Mouse (Mus musculus) heart, postnatal 36 days (tissue): Measurements from ENCODE around the gene Camta1. TPM values are rescaled to one million over a fixed set of nuclear protein-coding genes. Genes with fewer than 3 reads are reported as not detected.

Experiments
- DNase-seq, 2 experiments: peaks; one replicate each; pipeline ENCODE4 v3.0.0; 2021 to 2022
- intact Hi-C: fragments of 180-260 bp; cut with DNase I; formaldehyde crosslinking; loops from one replicate; pipeline ENCODE4 v1.15.1; 2025
- total RNA-seq, 2 experiments: library from RNA; stranded (reverse); gene quantifications; 2 replicates each; pipeline ENCODE4 v1.2.3; 2021

The Camta1 gene
- total RNA-seq, 2 experiments from 2014 or later, result 217 to 218 TPM

DNA sequence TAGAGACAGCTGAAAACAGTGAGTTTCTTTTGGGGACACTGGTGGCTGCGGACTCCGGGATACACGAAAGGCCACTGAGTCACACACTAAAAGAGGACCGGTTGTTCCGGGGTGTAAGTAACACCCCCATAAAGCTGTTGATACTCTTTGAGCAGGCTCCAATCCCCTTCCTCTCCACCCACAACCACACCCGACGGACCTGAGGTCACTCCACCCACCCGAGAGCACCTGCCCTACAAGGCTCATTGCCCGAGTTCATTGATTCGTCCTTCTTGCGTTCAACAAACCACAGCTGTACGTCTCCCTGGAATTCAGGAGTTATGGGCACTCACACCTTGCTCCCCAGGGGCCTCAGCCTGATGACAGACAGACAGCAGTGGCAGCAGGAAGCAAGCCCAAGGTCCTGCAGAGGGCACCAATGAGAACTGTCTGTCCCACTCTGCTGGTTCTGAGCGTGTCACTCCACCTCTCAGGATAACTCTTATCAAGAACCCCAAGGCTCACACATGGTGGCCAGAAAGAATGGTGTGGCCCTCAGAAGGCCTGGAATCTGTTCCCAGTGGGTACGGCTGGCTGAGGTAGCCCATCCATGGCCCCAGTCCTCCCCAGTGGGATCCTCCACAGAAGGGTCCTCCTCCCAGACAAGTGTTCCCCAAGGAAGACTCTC lies 158.5 kb downstream of the Camta1 start:
- intact Hi-C loops, result no loop called here
- no peak for DNase-seq

DNA sequence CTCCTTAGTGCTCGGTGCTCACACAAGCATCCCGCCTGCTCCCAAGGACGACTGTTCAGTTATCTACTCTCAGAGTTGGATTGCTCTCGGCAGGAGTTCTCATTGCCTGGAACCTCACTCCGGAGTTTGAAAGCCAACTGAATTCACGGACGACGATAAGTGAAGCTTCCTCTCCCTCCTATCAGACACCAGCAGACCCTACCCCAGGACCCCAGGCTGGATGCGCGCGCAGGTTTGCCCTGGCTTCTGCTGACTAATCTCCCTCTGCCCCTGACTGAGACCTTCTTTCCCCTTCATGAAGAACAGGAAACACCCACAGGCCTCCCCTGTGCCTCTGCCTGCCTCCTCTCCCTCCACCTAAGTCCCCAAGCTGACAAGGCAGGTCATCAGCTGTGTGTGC lies 159.2 kb downstream of the Camta1 start:
- intact Hi-C loops, result no loop called here
- no peak for DNase-seq

DNA sequence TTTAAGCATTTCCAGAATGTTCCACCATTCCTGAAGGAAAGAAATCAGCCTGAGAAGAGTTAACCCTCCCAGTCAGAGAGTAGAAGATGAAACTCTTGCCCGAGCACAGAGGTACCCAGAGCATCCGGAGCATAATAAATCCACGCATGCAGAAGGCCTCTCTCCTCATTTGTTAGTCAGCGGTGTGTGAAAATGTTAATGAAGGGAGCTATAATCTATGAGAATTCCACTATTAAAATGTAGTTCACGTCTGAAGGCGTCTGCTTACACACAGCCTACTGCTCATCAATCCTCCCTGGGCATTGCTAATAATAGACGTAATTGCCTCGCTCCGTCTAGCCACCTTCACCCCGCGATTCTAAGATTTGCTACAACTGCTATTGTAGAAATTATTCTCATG lies 165.7 kb downstream of the Camta1 start:
- intact Hi-C loops, result no loop called here

DNA sequence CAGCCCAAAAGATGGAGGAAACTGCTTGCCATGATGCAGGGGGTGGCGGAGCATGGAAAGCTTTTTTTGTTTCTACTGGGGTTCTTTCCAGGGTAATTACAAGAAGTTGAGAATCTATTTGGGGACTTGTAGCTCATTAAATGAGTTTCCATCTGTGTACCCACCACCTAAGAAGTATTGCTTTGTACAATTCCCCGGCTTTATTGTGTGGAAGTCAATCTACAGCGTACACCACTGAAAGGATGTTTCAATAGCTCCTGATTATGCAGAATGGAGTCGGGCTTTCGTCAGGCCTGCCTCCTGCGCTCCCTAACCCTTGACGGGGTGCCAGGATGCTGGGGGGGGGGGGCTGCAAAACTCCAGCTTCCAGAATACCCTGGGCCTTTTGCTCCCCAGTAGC lies 167.1 kb downstream of the Camta1 start:
- intact Hi-C loops, result no loop called here
- DNase-seq, result no peak

More for the DNA sequence above, 165.7 kb downstream of the Camta1 start:
- no peak for DNase-seq

DNA sequence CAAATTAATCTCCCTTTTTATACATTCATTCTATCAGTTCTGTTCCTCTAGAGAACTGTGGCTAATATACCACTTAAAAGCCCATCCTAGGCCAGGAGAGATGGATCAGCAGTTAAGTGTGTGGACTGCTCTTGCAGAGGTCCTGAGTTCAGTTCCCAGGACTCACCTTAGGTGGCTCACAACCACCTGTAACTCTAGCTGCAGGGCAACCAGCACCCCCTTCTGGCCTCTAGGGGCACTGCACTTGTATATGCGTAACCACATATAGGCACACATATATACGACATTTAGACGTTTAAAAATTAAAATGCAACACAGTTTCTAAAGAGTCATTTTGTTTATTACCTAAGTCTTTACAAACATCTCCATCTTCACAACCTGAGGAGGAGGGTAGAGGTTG lies 167.6 kb downstream of the Camta1 start:
- intact Hi-C loops, result no loop called here
- no peak for DNase-seq

DNA sequence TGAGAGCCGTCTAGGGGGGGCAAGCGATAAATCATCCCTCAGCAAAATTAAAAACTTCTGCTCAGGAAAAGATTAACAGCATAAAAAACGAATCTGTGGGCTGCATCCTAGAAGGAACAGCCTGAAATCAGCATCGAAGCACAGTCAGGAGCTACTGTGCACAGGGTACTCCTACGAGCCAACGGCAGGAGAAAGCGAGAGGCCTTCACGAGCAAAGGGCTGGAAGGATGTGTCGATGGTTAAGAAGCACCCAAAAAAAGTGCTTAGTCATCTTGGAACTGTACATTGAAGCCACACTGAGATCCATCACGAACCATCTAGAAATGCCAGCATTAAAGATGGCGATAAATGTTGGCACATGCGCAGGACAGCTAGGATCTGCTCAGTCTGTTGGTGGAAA lies 171.6 kb downstream of the Camta1 start:
- DNase-seq, result no peak
- intact Hi-C loops, result no loop called here

DNA sequence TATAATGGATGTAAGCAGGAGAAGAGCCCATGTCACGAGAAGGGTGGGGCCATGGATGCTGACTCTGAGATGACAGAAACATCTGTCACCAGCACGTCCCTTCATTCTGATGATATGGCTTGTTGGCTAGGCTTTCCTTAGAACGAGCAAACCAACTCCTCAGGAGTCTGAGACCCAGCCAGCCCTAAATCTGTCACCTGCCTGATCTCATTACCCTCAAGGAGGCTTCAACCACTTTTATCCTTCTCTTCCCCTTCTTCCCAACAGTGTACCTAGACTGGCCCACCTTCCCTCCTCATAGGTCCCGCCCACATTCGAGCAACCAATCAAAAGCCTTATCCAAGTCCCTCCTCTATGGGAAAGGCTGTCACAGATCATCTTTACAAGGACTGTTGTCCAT lies 173.5 kb downstream of the Camta1 start:
- no peak for DNase-seq
- intact Hi-C loops, result no loop called here

DNA sequence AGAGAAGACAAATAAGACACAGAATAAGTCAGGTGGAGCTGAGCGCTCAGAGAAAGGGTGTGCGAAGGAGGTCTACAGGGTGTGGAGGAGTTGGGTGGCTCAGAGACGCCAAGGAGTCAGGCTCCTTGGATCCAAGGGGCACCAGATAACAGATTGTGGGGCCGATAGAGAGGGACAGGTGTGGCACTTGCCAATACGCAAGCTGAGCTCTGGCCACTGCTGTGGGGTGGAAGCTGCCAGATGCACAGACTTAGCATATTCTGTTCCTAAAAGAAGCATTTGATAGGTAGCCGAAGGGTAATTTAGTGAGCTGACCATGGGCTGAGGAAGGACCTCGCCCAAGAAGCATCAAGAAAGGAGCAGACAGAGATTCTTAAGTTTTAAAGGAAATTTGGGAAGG lies 177.1 kb downstream of the Camta1 start:
- no peak for DNase-seq
- intact Hi-C loops, result loop anchor here (5.0 kb wide), 1 partner anchor 72 kb away; no protein-coding TSS in a partner anchor

DNA sequence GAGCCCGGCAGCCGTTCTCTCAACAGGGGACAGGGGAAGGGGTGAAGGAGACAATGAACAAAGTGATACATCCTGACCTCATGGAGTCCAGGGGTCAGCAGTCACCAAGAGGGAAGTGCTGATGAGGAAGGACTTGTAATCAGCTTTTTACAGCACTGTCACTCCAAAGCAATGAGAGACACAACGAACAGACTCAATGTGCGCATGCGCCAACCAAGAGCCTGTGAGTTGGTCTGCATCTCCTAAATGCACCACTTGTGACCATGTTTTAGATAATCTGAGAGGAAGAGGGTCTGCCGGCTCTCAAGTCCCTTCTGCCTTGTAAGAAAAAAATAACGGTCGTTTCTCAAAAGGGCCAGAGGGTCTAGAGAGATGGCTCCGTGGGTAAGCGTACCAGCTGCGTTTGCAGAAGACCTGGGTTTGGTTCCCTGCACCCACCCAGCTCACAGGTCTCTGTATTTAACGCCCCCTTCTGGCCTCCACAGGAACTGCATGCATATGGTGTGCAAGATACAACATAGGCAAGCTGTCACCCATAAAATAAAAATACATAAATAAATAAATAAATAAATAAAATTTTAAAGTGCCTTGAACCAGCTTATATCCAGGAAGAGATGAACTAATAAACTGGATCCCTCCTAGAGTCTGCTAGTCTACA lies 178.7 kb downstream of the Camta1 start:
- intact Hi-C loops, result loop anchor here (5.0 kb wide), 1 partner anchor 71 kb away; no protein-coding TSS in a partner anchor
- DNase-seq, result no peak

DNA sequence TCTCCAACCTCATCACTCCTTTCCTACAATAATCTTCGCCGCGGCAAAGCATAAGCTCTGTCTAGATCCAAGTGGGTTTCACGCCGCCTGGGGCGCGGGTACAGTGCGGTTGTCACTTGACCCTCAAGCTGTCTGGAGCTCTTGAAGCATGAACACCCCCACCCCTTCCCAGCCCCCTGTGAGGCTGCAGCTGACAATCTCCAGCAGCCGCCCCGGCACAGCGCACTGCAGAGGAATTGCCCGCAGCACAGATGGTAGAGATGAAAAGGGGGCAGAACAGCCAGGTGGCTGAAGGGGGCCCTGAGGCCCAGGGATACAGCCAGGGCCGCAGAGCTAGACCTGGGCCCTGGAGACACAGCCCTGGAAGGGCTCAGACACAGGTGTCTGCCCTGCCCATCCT lies 189.2 kb downstream of the Camta1 start:
- intact Hi-C loops, result no loop called here
- DNase-seq, result no peak

DNA sequence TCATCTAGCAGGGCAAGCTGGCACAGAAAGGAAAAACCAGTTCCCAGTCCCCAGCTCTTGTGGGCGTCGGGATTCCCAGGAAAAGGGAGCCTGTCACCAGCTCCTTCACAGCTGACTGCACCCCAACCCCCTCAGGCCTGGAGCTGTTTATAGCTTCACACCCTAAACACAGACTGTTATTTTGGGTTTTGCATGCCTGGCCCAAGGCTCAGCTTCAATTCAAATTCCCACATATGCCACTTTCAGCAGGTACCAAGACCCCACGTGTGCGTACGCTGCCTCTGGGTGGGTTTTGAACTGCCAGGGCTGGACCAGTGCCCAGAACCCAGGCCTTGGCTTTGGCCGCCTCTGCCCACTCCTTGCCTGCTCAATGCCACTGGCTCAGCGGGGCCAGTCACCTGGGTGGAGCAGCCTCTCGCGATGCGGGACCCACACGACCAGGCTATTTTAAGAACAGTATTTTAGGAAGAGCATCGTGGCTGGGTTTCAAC lies 195.2 kb downstream of the Camta1 start:
- intact Hi-C loops, result no loop called here
- DNase-seq, result peak; percentile 47 to 65

DNA sequence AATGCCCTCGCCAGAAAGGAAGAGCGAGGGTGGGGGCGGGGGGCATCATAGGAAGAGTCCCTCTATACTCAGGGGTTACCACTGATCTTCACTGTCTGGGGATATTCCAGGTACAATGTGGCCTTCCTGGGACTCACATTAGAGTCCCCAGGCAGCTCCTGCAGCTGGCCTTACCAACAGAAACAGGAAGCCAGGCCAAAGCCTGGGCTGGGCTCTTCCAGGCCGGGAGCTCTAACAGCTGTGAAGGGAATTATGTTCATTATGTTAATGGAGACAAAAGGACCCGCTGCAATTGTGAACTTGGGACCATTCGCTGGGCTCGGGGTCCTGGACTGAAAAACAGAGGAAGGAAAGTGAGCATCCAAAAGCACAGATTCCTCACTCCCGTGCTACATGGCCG lies 200.2 kb downstream of the Camta1 start:
- DNase-seq, result peak in 1 of 2 experiments; percentile 12
- intact Hi-C loops, result no loop called here

DNA sequence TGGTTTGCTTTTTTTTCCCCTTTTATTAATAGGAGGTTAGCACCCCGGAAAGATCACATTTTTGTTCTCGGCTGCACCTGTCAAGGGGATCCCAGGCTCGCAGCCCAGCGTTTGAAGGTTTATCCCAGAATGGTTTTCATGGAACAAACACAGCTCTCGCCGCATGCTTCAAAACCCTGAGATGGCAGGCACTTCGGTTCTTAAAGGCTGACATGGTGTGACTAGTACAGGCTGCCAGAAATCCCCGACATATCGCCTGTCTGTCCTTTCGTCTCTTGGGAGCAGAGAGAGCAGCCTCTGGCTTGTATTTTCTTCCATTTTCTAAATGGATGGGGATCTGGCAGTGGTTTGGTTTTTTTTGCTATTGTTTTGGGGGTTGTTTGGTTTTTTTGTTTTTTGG lies 205.2 kb downstream of the Camta1 start:
- intact Hi-C loops, result no loop called here
- no peak for DNase-seq

DNA sequence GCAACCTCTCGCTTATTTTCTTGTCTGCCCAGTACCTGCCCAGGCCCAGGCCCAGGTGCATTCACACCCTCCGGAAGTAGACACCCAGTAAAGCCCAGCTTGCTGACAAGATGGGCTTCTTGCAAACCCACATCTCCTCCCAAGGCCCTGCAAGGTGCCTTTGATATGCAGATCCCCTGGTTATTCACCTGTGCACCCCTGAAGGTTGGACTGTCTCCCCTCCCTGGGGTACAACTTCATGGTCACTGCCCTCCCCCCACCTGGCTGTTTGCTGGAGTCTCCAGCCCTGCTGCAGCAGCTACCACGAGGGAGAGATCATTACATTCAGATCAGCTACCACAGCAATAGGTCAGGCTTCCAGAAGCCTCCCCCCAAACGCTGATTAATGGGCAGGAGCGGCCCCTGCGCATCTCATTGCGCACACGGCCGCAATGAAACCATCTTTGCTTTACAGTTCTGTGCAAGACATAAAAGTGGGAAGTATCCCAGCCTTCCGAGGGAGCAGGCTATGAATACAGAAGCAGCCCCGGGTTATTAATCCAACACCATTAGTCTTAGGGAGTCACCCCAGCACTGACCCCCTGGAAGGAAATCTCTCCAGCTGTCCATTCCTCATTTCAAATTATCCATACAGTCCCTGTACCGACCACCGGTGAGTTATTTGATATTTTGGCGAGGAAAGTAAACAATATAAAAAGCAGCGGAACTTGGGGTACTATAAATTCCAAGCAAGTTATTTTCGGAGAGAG lies 205.9 kb downstream of the Camta1 start:
- DNase-seq, result no peak
- intact Hi-C loops, result no loop called here

DNA sequence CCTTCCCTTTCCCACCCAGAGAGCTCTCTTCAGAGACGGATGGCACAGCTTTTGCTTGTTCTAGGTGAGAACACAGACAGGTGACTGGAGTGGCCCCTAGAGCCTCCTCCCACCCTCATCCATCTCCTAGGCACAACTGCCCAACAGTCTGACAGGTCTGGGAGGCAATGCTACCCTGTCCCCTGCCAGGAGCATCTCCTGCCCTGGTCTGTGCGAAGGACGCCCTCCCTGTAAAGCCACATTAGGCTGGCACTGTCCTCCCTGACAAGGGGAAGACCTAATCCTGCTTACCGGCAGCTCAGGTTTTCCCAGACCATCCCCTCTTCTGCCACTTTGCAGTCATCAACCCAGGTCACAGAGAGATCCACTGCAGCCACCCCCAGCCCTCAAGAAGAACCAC lies 206.4 kb downstream of the Camta1 start:
- intact Hi-C loops, result no loop called here
- DNase-seq, result no peak

DNA sequence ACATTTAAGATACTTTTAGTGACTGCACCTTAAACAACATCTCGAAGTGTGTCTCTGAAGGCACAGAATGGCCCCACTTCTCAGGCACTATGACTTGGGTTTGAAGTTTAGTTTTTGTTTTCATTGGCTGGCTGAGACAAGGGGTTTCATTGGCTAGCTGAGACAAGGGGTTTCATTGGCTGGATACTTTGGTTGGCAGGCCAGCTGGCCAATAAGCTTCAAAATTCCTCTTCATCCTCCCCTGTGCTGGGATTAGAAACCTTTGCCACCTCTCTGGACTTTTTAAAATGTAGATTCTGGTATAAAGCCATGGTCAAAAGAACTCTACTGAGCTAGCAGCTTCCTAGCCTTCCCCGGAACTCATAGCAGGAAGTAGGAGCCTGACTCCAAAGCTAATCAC lies 219.3 kb downstream of the Camta1 start:
- intact Hi-C loops, result no loop called here
- DNase-seq, result no peak

DNA sequence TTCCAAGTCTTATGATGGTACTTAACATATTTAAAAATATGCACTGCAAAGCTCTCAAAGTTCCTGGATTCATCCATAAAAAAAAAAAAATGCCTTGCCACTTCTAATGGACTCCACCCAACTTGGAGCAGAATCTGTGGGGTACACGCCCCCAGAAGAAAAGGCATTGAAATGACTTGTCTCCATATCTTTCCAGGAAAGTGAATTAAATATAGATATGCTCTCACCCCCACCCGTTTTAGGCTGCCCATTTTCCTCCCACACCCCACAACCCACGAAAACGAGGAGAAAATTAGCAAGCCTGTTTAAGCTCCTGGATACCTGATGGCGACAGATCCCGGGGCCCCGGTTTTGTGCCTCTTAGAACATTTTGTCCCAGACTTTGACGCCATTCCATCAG lies 220.7 kb downstream of the Camta1 start:
- intact Hi-C loops, result no loop called here
- DNase-seq, result no peak

DNA sequence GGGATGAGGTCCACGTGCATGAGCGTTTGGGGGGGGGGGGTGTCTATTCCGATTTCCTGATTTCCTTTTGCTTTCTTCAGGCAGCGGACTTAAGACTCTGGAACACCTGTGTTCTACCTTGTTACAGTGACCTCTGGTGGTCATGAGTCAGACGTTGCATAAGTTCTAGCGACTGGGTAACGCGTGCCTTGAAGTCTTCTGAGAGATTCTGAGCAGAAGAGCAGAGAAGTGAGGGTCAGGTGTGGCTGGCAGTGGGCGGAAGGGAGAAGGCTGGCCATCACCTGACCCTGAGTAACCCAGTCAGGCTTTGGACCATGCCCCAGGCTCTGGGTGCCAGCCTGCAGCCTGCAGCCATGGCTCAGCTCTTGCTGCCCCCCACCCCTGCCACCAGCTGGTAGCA lies 222.7 kb downstream of the Camta1 start:
- intact Hi-C loops, result no loop called here
- no peak for DNase-seq

DNA sequence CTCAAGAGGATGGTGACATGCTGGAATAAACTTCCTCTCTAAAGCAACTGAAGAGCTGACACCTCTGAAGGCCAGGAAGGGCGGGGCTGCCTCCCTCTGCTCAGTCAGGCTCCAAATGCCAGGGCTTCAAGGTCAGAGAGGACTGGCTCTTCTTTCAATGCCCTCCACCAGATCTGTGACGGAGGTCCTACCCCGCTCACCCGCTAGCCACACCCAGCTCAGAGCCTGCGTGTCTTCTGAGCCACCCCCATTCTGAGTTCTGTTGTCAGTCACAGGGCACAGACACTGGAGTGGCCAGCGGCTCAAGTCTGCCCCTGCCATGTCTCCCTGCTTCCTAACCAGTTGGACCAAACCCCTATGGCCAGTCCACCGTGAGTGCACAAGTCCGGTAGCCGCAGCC lies 224.3 kb downstream of the Camta1 start:
- intact Hi-C loops, result no loop called here
- DNase-seq, result no peak

DNA sequence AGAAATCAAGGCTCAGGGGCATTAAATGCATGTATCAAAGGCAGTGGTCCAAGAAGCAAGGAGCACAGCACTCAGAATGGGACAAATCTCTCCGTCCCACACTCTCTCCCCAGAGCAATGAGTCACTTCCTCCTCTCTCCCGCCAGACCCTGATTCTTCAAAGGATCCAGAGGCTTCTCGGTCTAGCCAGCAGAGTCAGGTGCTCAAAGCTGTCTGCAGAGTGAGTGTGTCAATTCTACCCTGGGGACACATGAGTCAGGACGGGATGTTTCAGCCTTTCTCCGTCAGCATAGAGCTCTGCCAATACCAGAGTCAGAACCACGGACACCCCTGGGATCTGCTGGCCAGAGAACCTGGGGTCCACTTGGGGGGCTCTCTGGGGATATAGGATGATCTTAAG lies 226.9 kb downstream of the Camta1 start:
- peak in 1 of 2 experiments; percentile 32 for DNase-seq
- intact Hi-C loops, result no loop called here

DNA sequence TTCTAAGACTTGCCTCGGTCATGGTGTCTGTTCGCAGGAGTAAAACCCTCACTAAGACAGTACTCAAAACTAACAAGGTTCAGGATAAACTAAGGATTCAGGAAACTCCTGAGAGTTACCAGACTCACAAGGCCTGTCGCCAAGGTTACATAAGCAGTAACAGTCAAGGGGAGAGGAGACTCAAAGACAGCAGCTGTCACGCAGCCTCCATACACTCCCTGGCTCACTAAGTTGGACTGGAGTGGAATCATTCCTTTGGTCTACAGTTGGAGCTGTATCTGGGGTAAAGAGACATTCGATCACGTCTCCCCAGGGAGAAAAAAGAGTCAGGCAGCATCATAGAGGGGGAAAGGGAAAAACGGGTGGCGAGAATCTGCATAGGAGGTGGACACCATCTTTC lies 227.9 kb downstream of the Camta1 start:
- intact Hi-C loops, result no loop called here
- DNase-seq, result no peak

DNA sequence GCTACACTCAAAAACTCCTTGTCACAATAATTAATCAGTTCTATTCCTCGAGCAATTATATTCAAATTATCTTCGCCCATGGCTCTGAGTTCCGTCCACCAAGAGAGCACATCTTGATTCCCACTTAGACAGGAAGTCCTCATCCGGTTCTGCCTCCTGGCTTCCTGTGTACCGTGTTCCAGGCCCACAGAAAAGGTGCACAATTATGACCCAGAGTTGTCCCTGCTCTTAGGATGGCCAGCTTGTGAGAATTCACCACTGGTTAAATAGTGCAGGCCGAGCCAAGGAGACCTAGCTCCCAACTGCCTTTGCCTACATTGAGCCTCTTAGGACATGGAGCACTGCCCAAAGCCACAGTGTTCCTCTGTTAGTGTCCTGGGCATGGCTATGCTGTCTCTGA lies 229.4 kb downstream of the Camta1 start:
- DNase-seq, result no peak
- intact Hi-C loops, result no loop called here
